Comparison of ENCODE assay signal across 10 mouse cellular contexts in the genomic region with DNA sequence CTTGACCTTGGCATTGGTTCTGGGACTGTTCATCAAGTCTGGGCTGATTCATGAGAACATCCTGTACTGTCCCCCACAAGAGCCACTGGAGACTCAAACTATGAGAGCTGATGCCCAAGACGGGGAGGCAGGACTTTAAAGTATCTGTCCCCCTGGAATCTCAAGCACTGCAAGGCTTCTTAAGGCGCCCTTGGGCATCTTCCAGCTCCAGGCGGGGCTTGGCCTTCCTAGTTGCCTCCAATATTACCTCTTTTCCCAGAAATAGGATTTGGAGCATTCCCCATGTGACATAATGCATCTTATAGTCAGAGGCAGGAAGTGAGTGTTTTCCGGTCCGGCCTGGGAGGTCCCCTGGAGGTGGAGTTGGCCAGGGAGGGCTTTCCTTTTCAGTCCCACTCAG. TPM values are rescaled to one million over a fixed set of nuclear protein-coding genes. Genes with fewer than 3 reads are reported as not detected.
A peak's percentile ranks its signal among the peaks of the same experiment; 100 is the strongest.
DNase-seq lines count a peak whose midpoint lies in the region; ATAC-seq lines count a peak whose summit lies in the region.
"Had no signal": no experiment of that assay in that cellular context is flagged by ENCODE, and none has a peak within 500 bp of the region (broad histone marks: within the 10 kb centered on the region; RNA-seq: fewer than 3 reads in every experiment).

No protein-coding gene starts in this region.

- H3K36me3 ChIP-seq in embryonic facial prominence, embryonic 15.5 days = no peaks in the 10 kb centered on the region
- H3K36me3 ChIP-seq in limb, embryonic 15.5 days = no peaks in the 10 kb centered on the region

- H3K4me1 ChIP-seq in embryonic facial prominence, embryonic 15.5 days = 0 out of 2 replicates have a peak, but pooled peaks cover 7% of the 10 kb centered on the region
- H3K4me1 ChIP-seq in limb, embryonic 15.5 days = peaks cover 9% of the 10 kb centered on the region

- H3K27ac ChIP-seq in embryonic facial prominence, embryonic 15.5 days (replicated peaks) = peak overlapping the region; percentile 36; the same call in 1 of the 2 replicates
- peak overlapping the region; percentile 63 for H3K27ac ChIP-seq in limb, embryonic 15.5 days
- H3K27ac ChIP-seq: hindbrain, postnatal 0 days had no signal

- 49% methylated on average over 5 of the region's 5 CpGs for WGBS in embryonic facial prominence, embryonic 15.5 days
- 49% methylated on average over 5 of the region's 5 CpGs for WGBS in limb, embryonic 15.5 days

- peak; percentile 71 for ATAC-seq in embryonic facial prominence, embryonic 15.5 days (ENCODE audit: insufficient number of reproducible peaks, low FRiP score, low TSS enrichment, low read depth)
- ATAC-seq in limb, embryonic 15.5 days (ENCODE audit: insufficient number of reproducible peaks, low FRiP score, low TSS enrichment, low read depth) = peak; percentile 75
- ATAC-seq in frontal cortex, adult (ENCODE audit: low TSS enrichment) = no peak
- ATAC-seq: hindbrain, postnatal 0 days had no signal

- intact Hi-C loops in heart, postnatal 36 days (cut with DNase I) = loop anchor here (2.0 kb wide), 1 partner anchor 51 kb away; a partner anchor contains a TSS

- H3K9me3 ChIP-seq in embryonic facial prominence, embryonic 15.5 days (replicated peaks) = no peaks in the 10 kb centered on the region
- no peaks in the 10 kb centered on the region for H3K9me3 ChIP-seq in limb, embryonic 15.5 days

- peak; percentile 98 for DNase-seq in 3T3-L1 (ENCODE audit: low read depth, low spot score)
- DNase-seq in heart, postnatal 36 days = peak; percentile 72 to 79
- DNase-seq in frontal cortex, postnatal 25 days (ENCODE audit: low spot score in 2 of 2) = no peak
- DNase-seq in thymus, postnatal 10 days (ENCODE audit: low spot score in 2 of 2) = no peak
- DNase-seq in cerebellum, postnatal 4 days (ENCODE audit: low spot score in 2 of 2) = no peak
- DNase-seq: right cerebral cortex, adult 18-20 months had no signal

- no peak overlapping the region for H3K4me2 ChIP-seq in embryonic facial prominence, embryonic 15.5 days (replicated peaks)
- no peak overlapping the region for H3K4me2 ChIP-seq in limb, embryonic 15.5 days

- H3K9ac ChIP-seq in embryonic facial prominence, embryonic 15.5 days = no peak overlapping the region
- no peak overlapping the region for H3K9ac ChIP-seq in limb, embryonic 15.5 days

- no peaks in the 10 kb centered on the region for H3K27me3 ChIP-seq in embryonic facial prominence, embryonic 15.5 days
- H3K27me3 ChIP-seq in limb, embryonic 15.5 days = no peaks in the 10 kb centered on the region

- no peak overlapping the region for H3K4me3 ChIP-seq in embryonic facial prominence, embryonic 15.5 days (replicated peaks)
- no peak overlapping the region for H3K4me3 ChIP-seq in limb, embryonic 15.5 days

RNA-seq across cellular contexts. Expression of a gene that starts 44.4 kb away (rescaled TPM):
- polyA plus RNA-seq in embryonic facial prominence, embryonic 15.5 days (2015; fragmentation: Nextera tagmentation; extraction: Ambion mirVana) = 488 and 536 TPM in 2 replicates
- total RNA-seq in heart, postnatal 36 days (2021) = 100 to 1,000 TPM; 239 to 240 TPM
- 467 and 506 TPM in 2 replicates for polyA plus RNA-seq in limb, embryonic 15.5 days (2015; fragmentation: Nextera tagmentation; extraction: Ambion mirVana)

RNA-seq across cellular contexts. Expression of a gene that starts 50.1 kb away (rescaled TPM):
- 61.1 and 62.0 TPM in 2 replicates for polyA plus RNA-seq in embryonic facial prominence, embryonic 15.5 days (2015; fragmentation: Nextera tagmentation; extraction: Ambion mirVana)
- total RNA-seq in heart, postnatal 36 days (2021) = 10 to 100 TPM; 34.7 to 40.7 TPM
- polyA plus RNA-seq in limb, embryonic 15.5 days (2015; fragmentation: Nextera tagmentation; extraction: Ambion mirVana) = 78.0 and 78.5 TPM in 2 replicates

Comparison
In these comparisons a context has a peak if more than half of its experiments do, and no peak if none do; other contexts are left out.
1. DNase-seq: peak in 3T3-L1 (single experiment) and heart, postnatal 36 days (2 of 2); none in frontal cortex, postnatal 25 days (0 of 2), thymus, postnatal 10 days (0 of 2) and cerebellum, postnatal 4 days (0 of 2).